Mouse (Mus musculus) neural tube, embryonic 14.5 days (tissue): ENCODE measurements around the gene Astl. TPM values are rescaled to one million over a fixed set of nuclear protein-coding genes. Genes with fewer than 3 reads are reported as not detected.
"Not testable (repeated sequence)": the region's sequence is repeated elsewhere in the genome, so short reads cannot be mapped to it uniquely, and the experiment has no call there.

Experiments
- ATAC-seq: fragments of 200-750 bp; cut with Nextera tagmentation; 2 replicates; pipeline ENCODE4 v1.8.0; 2017; ENCODE audit warnings: low read depth, mild to moderate bottlenecking, moderate TSS enrichment, moderate library complexity
- H3K27ac ChIP-seq: fragments of 300-500 bp; sonication (generic); 2 replicates; pipeline ENCODE4 v1.5.1; 2014; ENCODE audit warnings: low read depth, mild to moderate bottlenecking, control low read depth, low read length, moderate library complexity, mixed read lengths
- H3K27me3 ChIP-seq: fragments of 300-500 bp; sonication (generic); 2 replicates; pipeline ENCODE4 v1.6.1; 2014; ENCODE audit warnings: low read length; ENCODE audit not compliant: control insufficient read depth, insufficient read depth
- H3K36me3 ChIP-seq: fragments of 300-500 bp; sonication (generic); 2 replicates; pipeline ENCODE4 v1.6.1; 2014; ENCODE audit warnings: low read length, mixed read lengths; ENCODE audit not compliant: control insufficient read depth, insufficient read depth
- H3K4me1 ChIP-seq: fragments of 300-500 bp; sonication (generic); 2 replicates; pipeline ENCODE4 v1.6.1; 2014; ENCODE audit warnings: low read length; ENCODE audit not compliant: control insufficient read depth, insufficient read depth
- H3K4me2 ChIP-seq: fragments of 300-500 bp; sonication (generic); 2 replicates; pipeline ENCODE4 v1.6.1; 2014; ENCODE audit warnings: mild to moderate bottlenecking, low read depth, low read length, control low read depth
- H3K4me3 ChIP-seq: fragments of 300-500 bp; sonication (generic); 2 replicates; pipeline ENCODE4 v1.5.1; 2014; ENCODE audit warnings: low read depth, low read length, control low read depth, mixed read lengths
- H3K9ac ChIP-seq: fragments of 300-500 bp; sonication (generic); replicated peaks from 2 replicates; pipeline ENCODE4 v1.6.1; 2014; ENCODE audit warnings: low read depth, mild to moderate bottlenecking, control low read depth, low read length, mixed read lengths
- H3K9me3 ChIP-seq: fragments of 300-500 bp; sonication (generic); 2 replicates; pipeline ENCODE4 v1.6.1; 2016; ENCODE audit warnings: low read length; ENCODE audit not compliant: control insufficient read depth
- WGBS: fragments of 180-500 bp; shearing (Covaris S2); extraction: QIAGEN DNeasy Blood & Tissue Kit; methylation state at CpG from one replicate; pipeline ENCODE4 v1.1.7; 2014; 5-methylcytosine and 5-hydroxymethylcytosine counted together
- polyA plus RNA-seq: library from polyadenylated mRNA; unstranded; fragments of >200 nt; fragmentation: Nextera tagmentation; extraction: Ambion mirVana; gene quantifications from 2 replicates; pipeline ENCODE4 v1.2.1, GENCODE M21; 2014

Gene Astl
- polyA plus RNA-seq, result not detected in 2 replicates

DNA sequence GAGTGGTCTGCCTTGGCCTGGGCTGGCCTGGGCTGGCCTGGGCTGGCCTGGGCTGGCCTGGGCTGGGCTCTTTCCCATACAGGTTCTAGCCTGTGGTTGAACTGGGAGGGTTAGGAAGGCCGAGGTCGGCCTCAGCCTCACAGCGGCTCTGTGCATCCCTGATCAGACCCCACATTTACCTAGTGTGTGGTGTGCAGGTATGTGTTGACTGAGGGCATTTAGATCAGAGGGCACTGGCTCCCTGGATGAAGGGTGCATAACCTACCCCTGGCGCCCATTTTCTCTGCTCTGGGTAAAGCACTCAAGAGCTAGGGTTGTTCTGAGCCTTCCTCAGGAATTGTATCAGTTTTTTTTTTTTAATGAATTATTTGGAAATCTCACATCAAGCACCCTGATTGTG lies at the start of gene Astl:
Gene Astl, plus strand, starts transcription at position 224 of the 400 bp plus-strand sequence.
- no peak for ATAC-seq
- Histone ChIP-seq H3K36me3 (no peaks in the 10 kb centered on the region), H3K9ac (no peak within 1 kb of the TSS), H3K4me2 (no peak within 1 kb of the TSS; the same call in 1 of the 2 replicates), H3K4me1 (peaks cover 4% of the 10 kb centered on the region; the same call in 1 of the 2 replicates), H3K4me3 (no peak within 1 kb of the TSS), H3K27me3 (peaks cover 27% of the 10 kb centered on the region), H3K9me3 (no peaks in the 10 kb centered on the region), H3K27ac (no peak within 1 kb of the TSS)
- WGBS, result 87% methylated on average over 4 of the region's 4 CpGs

DNA sequence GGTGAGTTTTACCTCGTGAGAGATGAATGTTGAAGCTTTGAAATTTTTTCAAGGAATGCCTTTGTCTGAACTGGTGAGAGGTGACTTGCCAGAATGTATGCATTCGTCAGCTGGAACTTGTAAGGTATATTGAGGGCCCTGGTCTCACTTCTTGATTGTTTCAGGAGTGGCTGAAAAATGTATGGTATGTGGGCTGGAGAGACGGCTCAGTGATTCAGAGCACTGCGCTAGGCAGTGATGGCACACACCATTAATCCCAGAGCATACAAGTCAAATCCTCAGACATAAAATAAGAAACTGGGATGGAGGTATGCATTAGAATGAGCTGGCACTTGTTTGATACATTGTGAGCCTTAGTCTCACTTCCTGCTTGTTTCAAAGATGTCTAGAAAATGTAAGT lies 46.2 kb upstream of the Astl start:
- 88% methylated on average over 4 of the region's 4 CpGs for WGBS
- H3K4me3 ChIP-seq, result no peak overlapping the region
- H3K36me3 ChIP-seq, result peaks cover 46% of the 10 kb centered on the region
- no peak overlapping the region for H3K4me2 ChIP-seq
- H3K27ac ChIP-seq, result no peak overlapping the region
- H3K4me1 ChIP-seq, result no peaks in the 10 kb centered on the region
- no peak overlapping the region for H3K9ac ChIP-seq
- no peaks in the 10 kb centered on the region for H3K9me3 ChIP-seq
- ATAC-seq, result no peak
- no peaks in the 10 kb centered on the region for H3K27me3 ChIP-seq

DNA sequence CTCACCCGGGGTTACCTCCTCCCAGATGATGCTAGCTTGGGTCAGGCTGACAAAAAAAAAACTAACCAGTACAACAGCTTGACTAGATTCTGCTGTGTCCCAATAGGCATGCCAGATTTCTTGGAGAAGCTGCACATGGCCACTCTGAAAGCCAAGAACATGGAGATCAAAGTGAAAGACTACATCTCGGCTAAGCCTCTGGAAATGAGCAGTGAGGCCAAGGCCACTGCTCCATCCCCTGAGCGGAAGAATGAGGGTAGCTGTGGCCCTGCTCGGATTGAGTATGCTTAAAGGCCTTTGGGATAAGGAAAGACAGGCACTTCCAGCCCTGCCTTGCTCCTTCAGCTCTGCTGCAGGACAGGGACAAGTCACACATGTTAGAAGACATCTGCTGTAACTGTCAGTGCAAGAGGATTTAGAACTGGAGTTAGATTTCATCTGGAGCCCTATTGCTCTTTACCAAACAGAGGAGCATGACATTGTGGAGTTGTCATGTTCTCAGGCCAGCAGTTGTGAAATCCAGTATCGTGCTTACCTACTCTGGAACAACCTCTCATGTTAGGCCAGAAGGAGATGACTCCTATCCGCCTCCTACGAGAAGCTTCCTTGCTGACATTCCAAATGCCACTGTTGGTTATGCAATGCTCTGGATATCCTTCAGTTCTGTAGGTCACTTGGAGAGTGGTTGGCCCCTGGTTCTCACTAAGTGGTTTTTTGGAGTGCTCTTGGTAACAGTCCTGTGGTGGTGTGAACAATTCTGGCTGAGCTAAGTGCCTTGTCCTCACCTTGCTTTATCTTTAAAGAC lies 41.2 kb upstream of the Astl start:
- no peak for ATAC-seq
- Histone ChIP-seq H3K27ac (no peak overlapping the region), H3K4me2 (no peak overlapping the region), H3K27me3 (no peaks in the 10 kb centered on the region), H3K4me1 (no peaks in the 10 kb centered on the region), H3K9me3 (no peaks in the 10 kb centered on the region), H3K4me3 (no peak overlapping the region), H3K9ac (no peak overlapping the region), H3K36me3 (peaks cover 67% of the 10 kb centered on the region)
- 96% methylated on average over 7 of the region's 7 CpGs for WGBS

DNA sequence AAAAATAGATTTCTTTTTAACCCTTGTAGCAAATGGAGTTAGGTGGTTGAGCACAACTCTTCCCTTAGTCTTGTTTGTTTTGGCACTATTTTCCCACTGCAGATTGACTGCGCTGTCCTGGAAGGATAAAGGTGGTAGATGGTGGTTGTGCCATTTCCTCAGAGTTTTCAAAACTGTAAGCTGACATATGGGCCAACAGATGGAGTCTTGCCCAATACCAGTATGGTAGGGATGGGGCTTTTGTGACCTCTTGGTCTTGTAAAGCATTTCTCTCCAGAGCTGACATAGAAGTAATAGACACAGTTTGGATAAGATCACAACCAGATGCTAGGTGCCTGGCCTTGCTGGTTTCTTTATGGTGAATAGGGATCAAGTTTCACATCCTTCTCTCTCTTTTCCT lies 40.4 kb upstream of the Astl start:
- no peaks in the 10 kb centered on the region for H3K4me1 ChIP-seq
- no peaks in the 10 kb centered on the region for H3K9me3 ChIP-seq
- no peaks in the 10 kb centered on the region for H3K27me3 ChIP-seq
- H3K36me3 ChIP-seq, result peaks cover 67% of the 10 kb centered on the region
- H3K4me2 ChIP-seq, result no peak overlapping the region
- no peak for ATAC-seq
- no peak overlapping the region for H3K9ac ChIP-seq
- WGBS, result 96% methylated on average over 1 of the region's 1 CpGs
- no peak overlapping the region for H3K27ac ChIP-seq
- H3K4me3 ChIP-seq, result no peak overlapping the region

DNA sequence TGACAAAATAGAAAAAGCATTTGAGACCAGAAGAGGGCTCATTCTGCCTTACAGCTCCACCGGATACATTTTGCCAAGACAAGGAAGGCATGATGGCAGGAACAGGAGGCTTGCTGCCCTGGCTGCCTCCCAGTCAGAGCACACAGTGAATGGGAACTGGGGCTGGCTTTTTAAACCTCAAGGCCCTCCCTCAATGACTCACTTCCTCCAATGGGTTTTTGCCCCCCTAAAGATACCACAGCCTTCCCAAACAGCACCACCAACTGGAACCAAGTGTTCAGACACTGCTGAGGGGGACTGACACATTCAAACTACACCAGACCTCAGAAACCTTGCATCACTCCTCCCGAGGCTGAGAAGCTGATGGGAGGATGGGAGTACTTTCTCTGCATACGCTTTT lies 37.7 kb upstream of the Astl start:
- Histone ChIP-seq H3K4me1 (no peaks in the 10 kb centered on the region), H3K27me3 (no peaks in the 10 kb centered on the region), H3K4me3 (no peak overlapping the region), H3K36me3 (peaks cover 50% of the 10 kb centered on the region), H3K9ac (no peak overlapping the region), H3K9me3 (no peaks in the 10 kb centered on the region), H3K4me2 (no peak overlapping the region), H3K27ac (no peak overlapping the region)
- 86% methylated on average over 3 of the region's 3 CpGs for WGBS
- no peak for ATAC-seq

DNA sequence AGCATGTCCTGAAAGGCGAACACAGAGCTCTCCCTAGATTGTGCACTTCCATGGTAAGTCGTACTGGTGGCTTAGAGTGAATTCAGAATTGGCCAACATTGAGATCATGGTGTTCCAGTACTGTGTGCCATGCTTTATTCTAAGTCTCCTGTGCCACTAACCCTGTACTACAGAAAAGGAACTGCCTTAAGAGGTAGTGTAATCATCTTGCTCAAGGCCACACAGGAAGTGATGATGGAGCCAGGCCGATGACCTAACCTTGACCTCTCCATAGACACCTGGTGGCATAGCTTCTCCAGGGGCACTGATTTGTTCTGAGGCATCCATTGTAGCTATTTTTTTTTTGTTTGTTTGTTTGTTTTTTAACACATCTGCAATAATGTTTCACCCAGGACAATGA lies 36.6 kb upstream of the Astl start:
- Histone ChIP-seq H3K27me3 (no peaks in the 10 kb centered on the region), H3K27ac (no peak overlapping the region), H3K4me2 (no peak overlapping the region), H3K4me3 (no peak overlapping the region), H3K9me3 (no peaks in the 10 kb centered on the region), H3K9ac (no peak overlapping the region), H3K36me3 (peaks cover 39% of the 10 kb centered on the region), H3K4me1 (no peaks in the 10 kb centered on the region)
- WGBS, result 92% methylated on average over 3 of the region's 3 CpGs
- ATAC-seq, result no peak

DNA sequence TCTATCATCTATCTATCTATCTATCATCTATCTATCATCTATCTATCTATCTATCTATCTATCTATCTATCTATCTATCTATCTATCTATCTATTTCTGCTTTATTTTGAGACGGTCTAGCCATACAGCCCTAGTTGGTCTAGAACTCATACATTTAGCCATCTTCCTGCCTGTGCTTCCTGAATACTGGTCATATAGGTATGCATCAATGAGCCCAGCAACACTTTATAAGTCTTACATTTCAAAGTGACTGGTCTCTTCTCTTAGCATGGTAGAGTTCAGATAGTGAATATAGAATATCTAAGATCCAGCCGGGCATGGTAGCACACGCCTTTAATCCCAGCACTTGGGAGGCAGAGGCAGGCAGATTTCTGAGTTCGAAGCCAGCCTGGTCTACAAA lies 34.2 kb upstream of the Astl start:
- H3K9ac ChIP-seq, H3K27ac ChIP-seq, ATAC-seq, H3K4me1 ChIP-seq, H3K9me3 ChIP-seq, H3K4me2 ChIP-seq, H3K27me3 ChIP-seq, H3K4me3 ChIP-seq: not testable (repeated sequence)
- 97% methylated on average over 4 of the region's 4 CpGs for WGBS
- H3K36me3 ChIP-seq, result peaks cover 17% of the 10 kb centered on the region

DNA sequence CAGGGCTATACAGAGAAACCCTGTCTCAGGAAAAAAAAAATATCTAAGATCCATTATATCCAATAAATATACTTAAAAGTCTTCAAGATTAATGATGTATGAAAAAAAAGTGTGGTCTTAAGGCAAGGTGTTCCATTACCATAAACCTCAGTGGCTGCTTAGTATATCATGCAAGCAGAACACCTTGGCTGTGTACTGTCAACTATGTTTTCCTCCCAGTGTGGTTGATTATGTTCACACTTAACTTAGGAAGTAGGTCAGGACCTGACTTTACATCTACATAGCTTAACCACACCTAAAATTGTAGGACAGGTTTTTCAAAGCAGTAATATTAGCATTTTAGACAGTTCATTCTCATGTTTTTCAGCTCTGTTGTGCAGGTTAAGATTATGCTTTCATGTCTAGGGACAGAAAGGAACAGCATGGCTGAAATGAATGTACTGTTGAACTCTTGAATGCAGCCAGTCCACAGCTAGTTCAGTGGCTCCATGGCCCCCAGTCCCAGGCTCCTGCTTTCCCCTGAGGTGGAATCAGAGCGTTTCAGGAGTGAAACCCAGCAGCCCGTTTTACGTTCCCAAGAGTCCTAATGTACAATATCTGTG lies 33.7 kb upstream of the Astl start:
- Histone ChIP-seq H3K9me3 (no peaks in the 10 kb centered on the region), H3K4me2 (no peak overlapping the region), H3K27ac (no peak overlapping the region), H3K27me3 (no peaks in the 10 kb centered on the region), H3K36me3 (peaks cover 14% of the 10 kb centered on the region), H3K9ac (no peak overlapping the region), H3K4me1 (no peaks in the 10 kb centered on the region), H3K4me3 (no peak overlapping the region)
- WGBS, result 88% methylated on average over 3 of the region's 3 CpGs
- no peak for ATAC-seq

DNA sequence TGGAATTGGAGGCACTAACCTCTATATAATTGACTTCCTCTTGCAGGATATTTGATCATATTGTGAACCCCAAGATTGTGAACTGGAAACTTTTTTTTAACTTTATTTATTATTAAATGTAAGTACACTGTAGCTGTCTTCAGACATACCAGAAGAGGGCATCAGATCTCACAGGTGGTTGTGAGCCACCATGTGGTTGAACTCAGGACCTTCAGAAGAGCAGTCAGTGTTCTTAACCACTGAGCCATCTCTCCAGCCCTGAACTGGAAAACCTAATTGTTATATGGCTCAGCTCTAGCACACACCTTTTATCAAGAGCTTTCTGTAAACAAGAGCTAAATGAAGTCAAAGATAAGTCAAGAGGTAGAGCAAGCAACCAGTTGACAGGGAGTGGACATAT lies 32.3 kb upstream of the Astl start:
- no peak overlapping the region for H3K9ac ChIP-seq
- H3K4me1 ChIP-seq, result no peaks in the 10 kb centered on the region
- H3K4me3 ChIP-seq, result no peak overlapping the region
- no peak overlapping the region for H3K4me2 ChIP-seq
- no peaks in the 10 kb centered on the region for H3K9me3 ChIP-seq
- no peak overlapping the region for H3K27ac ChIP-seq
- H3K36me3 ChIP-seq, result peaks cover 2% of the 10 kb centered on the region; the same call in 1 of the 2 replicates
- ATAC-seq, result no peak
- no peaks in the 10 kb centered on the region for H3K27me3 ChIP-seq
